Mouse (Mus musculus) v-Abl transformed pro-B cells (cell line): ENCODE results near the gene Pnpla6.

Source experiments
- in situ Hi-C, 2 experiments: fragments of 400-800 bp; cut with MboI; formaldehyde crosslinking; loops; one replicate each; pipeline ENCODE4 v1.15.1; 2025; ENCODE audit not compliant: unreplicated experiment in 2 of 2

Pnpla6 gene

DNA sequence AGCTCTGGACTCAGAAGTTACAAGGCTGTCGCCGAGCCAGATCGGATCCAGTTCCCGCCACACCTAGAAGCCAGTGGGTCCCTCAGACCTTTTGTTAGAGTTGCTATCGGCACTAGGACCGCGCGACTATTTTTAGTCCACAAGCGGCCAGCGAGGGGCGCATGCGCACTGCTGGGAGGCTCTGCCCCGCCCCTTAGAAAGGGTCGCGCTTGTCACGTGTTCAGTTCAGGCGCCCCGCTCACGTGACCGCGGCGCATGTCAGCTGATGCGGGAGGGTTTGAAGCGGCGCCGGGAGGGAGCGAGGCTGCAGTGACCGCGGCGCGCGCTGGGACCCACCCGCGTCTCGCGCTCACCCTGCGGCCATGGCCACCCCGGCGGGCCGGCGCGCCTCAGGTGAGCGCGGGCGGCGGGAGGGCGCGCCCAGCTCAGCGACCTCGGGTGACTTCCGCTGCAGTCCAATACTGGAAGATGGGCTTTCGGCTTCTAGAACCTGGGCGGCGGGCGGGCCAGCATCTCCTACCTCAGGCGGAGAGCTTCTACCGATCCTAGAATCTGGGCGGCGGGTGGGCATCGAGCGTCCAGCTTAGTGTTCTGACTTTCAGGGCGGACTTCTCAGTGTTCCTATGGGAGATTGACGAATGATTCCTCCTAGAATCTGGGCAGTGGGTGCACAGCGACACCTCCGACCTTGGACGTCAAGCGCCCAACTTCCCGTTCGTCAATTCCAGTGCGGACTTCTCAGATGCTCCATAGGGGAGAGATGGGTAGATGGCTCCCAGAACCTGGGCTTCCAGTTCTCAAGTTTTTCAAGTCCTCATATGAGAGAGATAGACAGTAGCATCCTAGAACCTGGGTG is 14.7 kb upstream of the Pnpla6 start, which contains the start of gene Mcoln1:
Gene Mcoln1, plus strand, starts transcription at position 223 of the 856 bp plus-strand sequence.
- in situ Hi-C loops: loop anchor here (25.0 kb wide), 2 partner anchors 737 to 862 kb away; partner anchors contain the start of genes Gm49320 (in 2 of the 2), Lrrc8e (in 2 of the 2), Map2k7 (in 2 of the 2) and Tgfbr3l (in 2 of the 2)

DNA sequence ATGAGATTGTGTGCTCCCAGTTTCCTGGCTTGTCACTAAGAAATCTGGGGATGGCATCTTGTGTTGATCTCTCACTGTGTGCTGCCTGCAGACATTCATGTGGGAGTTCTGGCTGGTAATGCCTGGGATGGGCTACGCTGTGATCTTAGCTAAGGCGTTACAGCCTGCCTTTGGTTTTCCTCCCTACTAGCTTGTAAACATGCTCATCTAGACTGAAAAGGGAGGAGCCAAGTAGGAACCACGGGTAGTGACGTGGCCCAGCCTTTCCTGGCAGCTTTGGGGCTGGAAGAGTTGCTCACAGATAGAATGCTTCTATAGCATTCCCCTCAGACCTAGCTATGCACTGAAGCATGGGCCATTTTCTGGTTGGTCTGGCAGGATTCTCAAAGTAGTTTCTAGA is 13.0 kb upstream of the Pnpla6 start:
- in situ Hi-C loops: loop anchor here (25.0 kb wide), 2 partner anchors 735 to 860 kb away; partner anchors contain the start of genes Gm49320 (in 2 of the 2), Lrrc8e (in 2 of the 2), Map2k7 (in 2 of the 2) and Tgfbr3l (in 2 of the 2)

DNA sequence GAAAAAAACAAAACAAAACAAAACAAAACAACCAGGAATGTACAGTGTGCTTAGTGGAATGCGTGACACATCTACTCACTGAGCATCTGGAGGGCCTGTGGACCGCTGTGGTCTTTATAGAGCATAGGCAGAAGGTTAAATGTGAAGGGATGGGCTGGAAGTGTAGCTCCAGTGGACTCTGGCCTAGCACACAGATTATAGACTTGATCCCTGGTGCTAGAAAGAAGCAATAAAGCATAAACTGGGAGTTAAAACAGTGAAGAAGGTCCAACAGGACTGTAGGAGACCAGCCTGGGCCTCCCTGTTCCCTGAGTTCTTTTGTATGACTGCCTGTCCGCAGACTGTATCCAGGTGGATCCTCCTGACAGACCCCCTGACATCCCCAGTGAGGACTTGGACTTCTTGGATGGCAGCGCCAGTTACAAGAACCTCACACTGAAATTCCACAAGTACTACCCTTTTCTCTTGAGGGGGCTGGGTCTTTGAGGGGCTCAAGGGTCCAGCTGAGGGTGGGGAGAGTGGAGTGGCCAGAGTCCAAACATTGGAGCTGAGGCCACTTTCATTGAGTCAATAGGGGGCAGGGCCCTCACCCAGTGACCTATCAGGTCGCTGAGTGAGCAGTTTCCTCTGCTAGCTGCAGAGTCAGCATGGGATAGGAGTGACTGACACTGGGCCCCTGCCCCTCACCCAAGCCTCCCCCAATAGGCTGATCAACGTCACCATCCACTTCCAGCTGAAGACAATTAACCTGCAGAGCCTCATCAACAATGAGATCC is 7.0 kb upstream of the Pnpla6 start:
- in situ Hi-C loops: loop anchor here (25.0 kb wide), 2 partner anchors 729 to 854 kb away; partner anchors contain the start of genes Gm49320 (in 2 of the 2), Lrrc8e (in 2 of the 2), Map2k7 (in 2 of the 2) and Tgfbr3l (in 2 of the 2)

DNA sequence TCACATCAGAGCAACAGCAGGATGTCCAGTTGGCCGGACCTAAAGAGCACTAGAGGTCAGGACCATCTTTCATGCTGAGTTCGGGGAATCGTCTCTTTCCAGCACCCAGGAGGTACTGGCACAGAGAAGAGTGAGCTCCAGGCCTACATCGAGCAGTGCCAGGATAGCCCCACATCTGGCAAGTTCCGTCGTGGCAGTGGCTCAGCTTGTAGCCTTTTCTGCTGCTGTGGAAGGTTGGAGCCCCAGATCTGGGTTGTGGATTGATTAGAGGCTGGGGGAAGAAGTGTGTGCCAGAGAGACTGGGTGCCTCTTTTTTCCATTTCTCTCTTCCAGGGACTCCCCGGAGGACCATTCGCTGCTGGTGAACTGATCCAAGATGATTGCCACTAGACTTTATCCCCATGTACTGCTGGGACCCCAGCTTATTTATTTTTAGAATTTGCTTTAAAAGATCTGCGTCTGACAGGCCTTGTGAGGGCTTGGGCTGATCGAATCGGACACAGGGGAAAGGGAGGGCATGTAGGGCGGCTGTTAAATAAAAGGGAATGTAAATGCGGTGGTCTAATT is 420 bp upstream of the Pnpla6 start:
- in situ Hi-C loops: loop anchor here (5.0 to 25.0 kb wide), 4 partner anchors 110 to 848 kb away; partner anchors contain the start of genes Gm49320 (in 2 of the 2), Lrrc8e (in 2 of the 2), Map2k7 (in 2 of the 2) and Pcp2 (in 2 of the 2)

DNA sequence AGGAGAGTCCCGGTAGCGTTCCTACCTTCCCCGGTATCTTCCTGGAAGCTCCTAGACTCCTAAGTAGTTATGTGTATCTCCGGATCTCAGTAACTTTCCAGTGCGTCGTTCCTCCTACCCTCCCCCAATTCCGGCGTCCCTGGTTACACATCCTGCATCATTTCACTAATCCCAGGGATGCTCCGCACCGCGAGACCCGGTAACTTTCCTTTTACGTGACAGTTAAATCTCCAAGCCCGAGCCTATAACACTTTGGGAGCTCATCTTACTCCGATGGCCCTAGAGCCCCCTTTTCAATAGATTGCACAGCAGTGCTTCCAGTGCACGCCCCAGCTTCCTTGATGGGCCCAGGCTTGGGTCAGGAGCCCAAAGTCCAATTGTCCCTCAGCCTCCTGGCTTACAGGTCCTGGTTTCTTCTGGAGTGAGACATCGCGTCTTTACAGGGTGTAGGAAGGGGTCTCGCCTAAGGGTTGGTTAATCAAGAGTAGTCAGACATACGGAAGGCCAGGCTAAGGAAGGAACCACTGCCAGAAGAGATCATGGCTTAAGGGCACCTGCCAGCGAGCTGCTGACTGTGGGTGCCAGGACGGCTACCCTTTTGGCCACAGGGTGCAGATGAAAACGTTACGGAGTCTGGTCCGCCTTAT is 710 bp downstream of the Pnpla6 start:
- in situ Hi-C loops: loop anchor here (5.0 to 25.0 kb wide), 4 partner anchors 109 to 846 kb away; partner anchors contain the start of genes Gm49320 (in 2 of the 2), Lrrc8e (in 2 of the 2), Map2k7 (in 2 of the 2) and Pcp2 (in 2 of the 2)

DNA sequence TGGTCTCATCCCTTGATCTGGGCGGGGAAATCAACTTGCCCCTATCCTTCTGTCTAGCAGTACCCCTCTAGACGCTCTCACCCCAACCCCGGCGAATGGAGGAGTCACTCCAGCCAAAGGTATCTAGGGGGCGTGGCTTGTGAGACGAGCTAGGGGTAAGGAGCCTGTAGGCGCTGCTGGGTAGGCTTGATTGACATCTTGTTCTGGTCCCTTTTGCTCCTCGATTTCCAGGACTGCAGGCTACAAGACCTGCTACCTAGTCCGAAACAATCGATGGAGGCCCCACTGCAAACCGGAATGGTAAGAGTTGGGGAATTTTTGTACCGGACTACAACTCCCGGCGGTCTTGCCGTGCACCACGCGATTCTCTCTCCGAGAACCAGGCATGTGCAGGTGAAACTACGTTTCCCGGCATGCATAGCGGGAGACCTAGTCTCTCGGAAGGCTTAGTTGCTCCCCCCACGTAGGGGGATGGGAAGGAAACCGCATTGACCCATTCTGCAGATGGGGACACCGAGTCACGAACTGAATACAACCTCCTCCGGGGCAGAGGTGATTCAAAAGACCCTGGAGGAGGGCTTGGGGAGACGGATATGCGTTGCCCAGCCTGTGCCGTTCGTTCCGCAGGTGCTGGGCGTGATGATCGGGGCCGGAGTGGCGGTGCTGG is 1.4 kb downstream of the Pnpla6 start:
- in situ Hi-C loops: loop anchor here (5.0 to 25.0 kb wide), 4 partner anchors 108 to 846 kb away; partner anchors contain the start of genes Gm49320 (in 2 of the 2), Lrrc8e (in 2 of the 2), Map2k7 (in 2 of the 2) and Pcp2 (in 2 of the 2)

DNA sequence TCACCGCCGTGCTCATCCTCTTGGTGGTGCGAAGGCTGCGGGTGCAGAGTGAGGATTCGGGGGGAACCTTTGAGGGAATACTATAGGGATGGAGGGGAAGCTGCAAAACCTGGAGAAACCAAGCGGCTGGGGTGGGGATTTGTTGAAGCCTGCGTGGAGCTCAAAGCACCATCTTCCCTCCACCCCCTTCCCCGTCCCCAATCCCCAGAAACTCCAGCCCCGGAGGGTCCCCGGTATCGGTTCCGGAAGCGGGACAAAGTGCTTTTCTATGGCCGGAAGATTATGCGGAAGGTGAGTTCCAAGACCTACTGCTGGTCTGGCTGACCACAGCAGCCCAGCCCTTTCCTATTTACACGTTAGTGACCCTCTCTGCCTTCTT is 1.9 kb downstream of the Pnpla6 start:
- in situ Hi-C loops: loop anchor here (5.0 to 25.0 kb wide), 4 partner anchors 108 to 845 kb away; partner anchors contain the start of genes Gm49320 (in 2 of the 2), Lrrc8e (in 2 of the 2), Map2k7 (in 2 of the 2) and Pcp2 (in 2 of the 2)

DNA sequence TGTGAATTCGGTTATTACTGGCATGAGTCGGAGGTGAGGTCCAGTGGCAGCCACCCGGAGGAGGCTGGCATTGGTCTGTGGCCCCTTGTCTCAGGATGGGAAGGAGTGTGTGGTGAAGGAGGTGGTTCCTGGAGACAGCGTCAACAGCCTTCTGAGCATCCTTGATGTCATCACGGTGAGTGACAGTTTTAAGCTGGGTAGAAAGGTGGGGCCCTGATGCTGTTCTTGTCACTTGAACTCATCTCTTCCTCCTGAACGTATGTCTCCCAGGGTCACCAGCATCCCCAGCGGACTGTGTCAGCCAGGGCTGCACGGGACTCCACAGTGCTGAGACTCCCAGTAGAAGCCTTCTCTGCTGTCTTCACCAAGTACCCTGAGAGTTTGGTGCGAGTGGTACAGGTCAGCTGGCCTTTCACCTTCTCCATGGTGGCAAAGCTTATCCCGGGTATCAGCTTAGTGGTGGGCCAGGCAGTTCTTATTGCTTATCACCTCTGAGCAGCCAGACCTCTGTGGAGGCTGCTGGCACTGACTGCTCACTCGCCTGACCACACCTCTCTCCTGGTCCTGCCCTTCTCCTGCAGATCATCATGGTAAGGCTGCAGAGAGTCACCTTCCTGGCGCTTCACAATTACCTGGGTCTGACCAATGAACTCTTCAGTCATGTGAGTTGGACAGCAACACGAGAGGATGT is 7.0 kb downstream of the Pnpla6 start:
- in situ Hi-C loops: loop anchor here (25.0 kb wide), 2 partner anchors 715 to 840 kb away; partner anchors contain the start of genes Gm49320 (in 2 of the 2), Lrrc8e (in 2 of the 2), Map2k7 (in 2 of the 2) and Tgfbr3l (in 2 of the 2)

DNA sequence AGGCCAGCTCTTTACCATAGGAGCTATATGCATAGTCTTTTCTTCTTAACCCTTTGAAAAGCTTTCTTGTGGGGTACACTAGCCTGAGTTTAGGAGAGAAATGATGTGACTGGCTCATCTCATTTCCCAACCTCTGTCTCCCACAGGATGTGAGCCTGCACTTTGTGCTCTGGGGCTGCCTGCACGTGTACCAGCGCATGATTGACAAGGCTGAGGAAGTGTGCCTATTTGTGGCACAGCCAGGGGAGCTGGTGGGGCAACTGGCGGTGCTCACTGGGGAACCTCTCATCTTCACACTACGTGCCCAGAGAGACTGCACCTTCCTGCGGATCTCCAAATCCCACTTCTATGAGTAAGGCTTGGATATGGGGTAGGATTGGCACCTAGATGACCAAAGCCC is 15.6 kb downstream of the Pnpla6 start:
- in situ Hi-C loops: no loop called here

DNA sequence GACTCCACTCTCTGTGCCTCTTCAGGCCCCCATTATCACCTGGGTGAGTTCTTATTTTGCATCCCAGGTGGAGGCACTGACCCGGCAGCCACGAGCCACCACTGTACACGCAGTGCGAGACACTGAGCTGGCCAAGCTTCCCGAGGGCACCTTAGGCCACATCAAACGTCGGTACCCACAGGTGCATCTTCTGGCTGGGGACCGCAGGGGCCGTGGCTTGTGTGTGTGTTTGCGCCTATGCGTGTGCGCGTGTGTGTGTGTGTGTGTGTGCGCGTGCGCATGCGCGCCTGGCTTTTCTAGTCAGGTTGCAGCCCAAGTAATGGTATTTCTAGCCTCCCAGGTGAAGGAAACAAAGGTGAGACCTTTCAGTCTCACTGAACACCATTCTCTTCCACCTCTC is 16.8 kb downstream of the Pnpla6 start:
- in situ Hi-C loops: no loop called here

DNA sequence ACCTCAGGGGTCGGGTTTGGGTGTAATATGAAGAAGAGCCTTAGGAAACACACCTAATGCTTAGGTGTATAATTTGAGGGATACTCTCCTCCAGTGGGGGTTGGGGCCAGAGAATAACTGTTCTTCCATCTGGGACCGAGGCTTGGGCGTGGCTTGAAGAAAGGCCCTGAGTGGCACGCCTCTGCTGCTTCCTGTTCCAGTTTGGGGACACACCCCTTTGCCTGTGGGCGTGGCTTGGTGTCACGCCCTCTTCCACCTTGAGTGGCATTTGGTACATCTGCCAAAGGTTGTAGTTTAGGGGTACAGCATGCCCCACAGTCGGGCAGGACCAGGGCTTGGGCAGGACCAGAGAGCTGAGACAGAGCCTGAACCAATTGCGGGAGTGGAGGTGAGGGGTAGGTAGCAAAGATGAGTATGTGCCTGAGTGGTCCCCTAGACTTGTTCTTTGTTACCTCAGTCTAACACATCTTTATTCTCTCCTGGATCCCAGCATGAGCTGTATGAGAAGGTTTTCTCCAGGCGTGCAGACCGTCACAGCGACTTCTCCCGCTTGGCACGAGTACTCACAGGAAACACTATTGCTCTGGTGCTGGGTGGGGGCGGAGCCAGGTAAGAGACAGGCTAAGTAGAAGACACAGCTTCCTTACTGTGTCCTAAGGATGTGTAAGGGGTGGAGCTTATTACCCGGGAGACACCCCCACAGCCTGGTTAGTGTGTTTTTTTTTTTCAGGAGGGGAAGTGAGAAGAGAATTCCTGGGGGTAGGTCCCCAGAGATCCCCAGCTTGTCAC is 21.1 kb downstream of the Pnpla6 start:
- in situ Hi-C loops: no loop called here

DNA sequence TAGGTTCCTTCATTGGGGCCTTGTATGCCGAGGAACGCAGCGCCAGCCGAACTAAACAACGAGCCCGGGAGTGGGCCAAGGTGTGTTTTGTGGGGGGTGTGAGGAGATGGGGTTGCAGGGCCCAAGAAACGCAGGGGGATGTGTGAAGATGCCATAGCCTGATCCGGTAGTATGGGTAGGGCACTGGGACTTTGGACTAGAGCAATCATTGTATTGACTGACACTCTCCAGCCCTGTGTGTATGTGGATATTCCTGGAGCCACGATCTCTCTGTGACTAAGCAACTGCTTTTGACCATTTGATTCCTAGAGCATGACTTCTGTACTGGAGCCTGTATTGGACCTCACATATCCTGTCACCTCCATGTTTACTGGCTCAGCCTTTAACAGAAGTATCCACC is 21.8 kb downstream of the Pnpla6 start:
- in situ Hi-C loops: no loop called here

DNA sequence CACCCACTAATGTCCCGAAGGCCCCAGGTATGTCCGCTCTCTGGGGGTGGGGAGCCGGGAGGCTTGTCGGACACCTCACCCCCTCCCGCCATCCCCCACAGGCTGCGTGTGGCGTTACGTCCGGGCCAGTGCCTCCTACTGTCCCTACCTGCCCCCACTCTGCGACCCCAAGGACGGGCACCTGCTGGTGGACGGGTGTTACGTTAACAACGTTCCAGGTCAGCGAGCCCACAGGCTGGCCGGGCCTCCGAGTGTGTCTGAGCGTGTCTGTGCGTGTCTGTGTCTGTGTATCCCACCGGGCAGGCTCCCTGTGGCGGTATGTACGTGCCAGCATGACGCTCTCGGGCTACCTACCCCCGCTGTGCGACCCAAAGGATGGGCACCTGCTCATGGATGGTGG is 22.5 kb downstream of the Pnpla6 start:
- in situ Hi-C loops: no loop called here

DNA sequence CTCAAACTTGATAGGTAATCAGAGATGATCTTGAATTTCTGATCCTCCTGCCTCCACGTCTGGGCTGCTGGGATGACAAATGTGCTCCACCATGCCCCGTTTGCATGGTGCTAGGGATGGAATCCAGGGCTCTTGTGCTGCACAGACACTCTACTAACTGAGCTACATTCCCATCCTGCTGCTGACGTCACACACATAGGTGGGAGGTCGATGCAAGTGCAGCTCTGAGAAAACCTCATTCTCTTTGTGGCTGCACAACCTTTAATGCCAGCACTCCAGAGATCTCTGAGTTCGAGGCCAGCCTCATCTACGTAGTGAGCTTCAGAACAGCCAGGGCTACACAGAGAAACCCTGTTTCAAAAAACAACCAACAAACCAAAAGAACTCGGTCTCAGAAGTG is 24.0 kb downstream of the Pnpla6 start:
- in situ Hi-C loops: no loop called here

DNA sequence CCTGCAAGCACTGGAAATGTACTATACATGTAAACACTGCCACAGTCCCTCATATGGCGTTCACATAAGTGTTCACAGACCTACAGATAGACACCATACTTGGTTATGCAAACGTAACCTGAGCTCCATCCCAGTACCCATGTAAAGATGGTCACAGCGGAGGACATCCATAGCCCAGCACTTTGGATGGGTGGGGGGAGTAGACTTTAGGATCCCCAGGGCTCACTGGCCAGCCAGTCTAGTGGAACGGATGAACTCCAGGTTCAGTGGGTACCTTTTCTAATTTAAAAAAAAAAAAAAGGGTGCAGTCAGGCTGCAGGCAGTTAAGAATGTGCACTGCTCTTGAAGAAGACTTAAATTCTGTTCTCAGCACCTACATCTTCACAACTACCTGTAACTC is 24.9 kb downstream of the Pnpla6 start:
- in situ Hi-C loops: no loop called here

DNA sequence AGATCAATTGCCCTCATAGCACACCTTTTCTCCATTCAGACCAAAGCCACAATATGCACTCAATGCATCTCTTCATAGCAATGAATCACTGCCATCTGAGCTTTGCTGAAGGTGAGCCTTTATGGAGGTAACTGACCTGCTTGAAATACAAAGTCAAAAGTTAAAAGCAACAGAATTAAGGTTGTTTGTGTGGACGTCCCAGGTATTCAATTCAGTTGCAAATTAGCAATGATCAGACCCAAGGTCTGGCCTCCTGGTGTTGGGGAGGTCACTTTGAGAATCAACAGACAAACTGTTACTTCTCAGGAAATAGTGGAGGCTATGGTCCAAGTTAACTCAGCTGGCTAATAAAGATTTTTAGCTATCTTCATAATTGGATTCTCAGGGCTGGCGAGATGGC is 31.3 kb downstream of the Pnpla6 start:
- in situ Hi-C loops: no loop called here

DNA sequence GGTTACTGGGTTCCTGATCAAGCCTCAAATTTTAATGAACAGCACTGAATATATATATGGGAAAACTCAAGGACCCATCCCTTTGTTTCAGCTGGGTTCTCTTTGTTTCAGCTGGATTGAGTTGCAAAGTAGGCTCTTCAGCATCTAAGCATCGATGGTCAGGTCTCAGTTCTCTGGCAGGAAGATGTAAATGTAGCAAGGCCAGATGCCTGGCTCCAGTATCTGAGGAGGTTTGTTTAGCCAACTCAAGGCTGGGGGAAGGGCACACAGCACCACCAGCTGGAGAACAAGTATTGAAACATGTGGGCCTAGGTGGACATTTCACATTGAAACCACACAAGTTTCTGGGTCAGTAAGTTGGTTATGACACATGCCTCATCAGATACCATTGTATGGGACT is 37.1 kb downstream of the Pnpla6 start:
- in situ Hi-C loops: loop anchor here (25.0 kb wide), 1 partner anchor 410 kb away; the partner anchor contains the start of gene Cd209c (in 2 of the 2)
